Mouse (Mus musculus): ENCODE measurements around the gene Ick.
"Not testable (repeated sequence)": the region's sequence is repeated elsewhere in the genome, so short reads cannot be mapped to it uniquely, and the experiment has no call there.

The Ick gene

GRCm38 (mm10) chr9:78108796-78109239, at the start of gene Ick, which contains the start of gene Fbxo9:
Gene Ick (plus strand): TSS chr9:78109192.
Gene Fbxo9 (minus strand): TSS chr9:78109065.
- DNase-seq (ENCODE audit: low spot score in 2 of 2), result peak; percentile 92 to 95

- no peak for DNase-seq (ENCODE audit: low spot score in 2 of 2)
Observed at GRCm38 (mm10) chr9:78059525-78060120, 49.4 kb upstream of the Ick start.

GRCm38 (mm10) chr9:78062392-78062791, 46.6 kb upstream of the Ick start:
- no peak for DNase-seq (ENCODE audit: low spot score in 2 of 2)

- no peak for DNase-seq (ENCODE audit: low spot score in 2 of 2)
Observed at GRCm38 (mm10) chr9:78064121-78064520, 44.9 kb upstream of the Ick start.

GRCm38 (mm10) chr9:78070496-78070895, 38.5 kb upstream of the Ick start:
- DNase-seq (ENCODE audit: low spot score in 2 of 2), result no peak

GRCm38 (mm10) chr9:78071626-78072025, 37.4 kb upstream of the Ick start:
- DNase-seq (ENCODE audit: low spot score in 2 of 2), result no peak

GRCm38 (mm10) chr9:78073291-78073690, 35.7 kb upstream of the Ick start:
- DNase-seq (ENCODE audit: low spot score in 2 of 2), result not testable (repeated sequence)

GRCm38 (mm10) chr9:78073713-78074340, 35.2 kb upstream of the Ick start:
- DNase-seq (ENCODE audit: low spot score in 2 of 2), result no peak

GRCm38 (mm10) chr9:78075256-78075655, 33.7 kb upstream of the Ick start:
- no peak for DNase-seq (ENCODE audit: low spot score in 2 of 2)

GRCm38 (mm10) chr9:78078240-78078639, 30.8 kb upstream of the Ick start:
- DNase-seq (ENCODE audit: low spot score in 2 of 2), result no peak

GRCm38 (mm10) chr9:78081835-78082234, 27.2 kb upstream of the Ick start:
- no peak for DNase-seq (ENCODE audit: low spot score in 2 of 2)

GRCm38 (mm10) chr9:78084341-78084740, 24.7 kb upstream of the Ick start:
- DNase-seq (ENCODE audit: low spot score in 2 of 2), result no peak

- DNase-seq (ENCODE audit: low spot score in 2 of 2), result no peak
Observed at GRCm38 (mm10) chr9:78085722-78086287, 23.2 kb upstream of the Ick start.

GRCm38 (mm10) chr9:78087751-78088150, 21.2 kb upstream of the Ick start:
- no peak for DNase-seq (ENCODE audit: low spot score in 2 of 2)

GRCm38 (mm10) chr9:78088521-78088920, 20.5 kb upstream of the Ick start:
- DNase-seq (ENCODE audit: low spot score in 2 of 2), result no peak

GRCm38 (mm10) chr9:78088971-78089370, 20.0 kb upstream of the Ick start:
- DNase-seq (ENCODE audit: low spot score in 2 of 2), result no peak

GRCm38 (mm10) chr9:78089906-78090305, 19.1 kb upstream of the Ick start:
- no peak for DNase-seq (ENCODE audit: low spot score in 2 of 2)

GRCm38 (mm10) chr9:78090596-78090995, 18.4 kb upstream of the Ick start:
- DNase-seq (ENCODE audit: low spot score in 2 of 2), result no peak

- no peak for DNase-seq (ENCODE audit: low spot score in 2 of 2)
Observed at GRCm38 (mm10) chr9:78095686-78096085, 13.3 kb upstream of the Ick start.

- DNase-seq (ENCODE audit: low spot score in 2 of 2), result no peak
Observed at GRCm38 (mm10) chr9:78096376-78096775, 12.6 kb upstream of the Ick start.

GRCm38 (mm10) chr9:78100956-78101355, 8.0 kb upstream of the Ick start:
- DNase-seq (ENCODE audit: low spot score in 2 of 2), result peak in 1 of 2 experiments; percentile 17

GRCm38 (mm10) chr9:78101431-78101830, 7.6 kb upstream of the Ick start:
- DNase-seq (ENCODE audit: low spot score in 2 of 2), result peak; percentile 27 to 28

- peak in 1 of 2 experiments; percentile 18 for DNase-seq (ENCODE audit: low spot score in 2 of 2)
Observed at GRCm38 (mm10) chr9:78103965-78104560, 4.9 kb upstream of the Ick start.

Measured in spleen, postnatal 36 days (tissue).